Mouse (Mus musculus) cerebellum, postnatal 14 days (tissue): ENCODE measurements around the gene Sarm1.

Experiments used
- DNase-seq, 2 experiments: peaks; one replicate each; pipeline ENCODE4 v3.0.0; 2021; ENCODE audit warnings: mixed read lengths in 2 of 2

Gene Sarm1

GRCm38 (mm10) chr11:78512025-78512957 is 14.7 kb upstream of the Sarm1 start, which contains the start of the genes Tmem199 and Poldip2:
TSS of gene Tmem199 (minus strand) at chr11:78512172.
TSS of gene Poldip2 (plus strand) at chr11:78512193.
- DNase-seq: peak; percentile 94

- DNase-seq: peak; percentile 65 to 80
Measured at GRCm38 (mm10) chr11:78509148-78509547, 11.6 kb upstream of the Sarm1 start.

GRCm38 (mm10) chr11:78505430-78505829 is 7.9 kb upstream of the Sarm1 start:
- no peak for DNase-seq

GRCm38 (mm10) chr11:78502909-78503650 is 5.5 kb upstream of the Sarm1 start, which contains the start of gene Sebox:
TSS of gene Sebox (plus strand) at chr11:78503447.
- peak; percentile 90 to 93 for DNase-seq

- no peak for DNase-seq
Measured at GRCm38 (mm10) chr11:78501529-78501928, 4.0 kb upstream of the Sarm1 start.

GRCm38 (mm10) chr11:78500623-78501202 is 3.2 kb upstream of the Sarm1 start:
- no peak for DNase-seq

- no peak for DNase-seq
Measured at GRCm38 (mm10) chr11:78499543-78499942, 2.0 kb upstream of the Sarm1 start.

- peak in 1 of 2 experiments; percentile 30 for DNase-seq
Measured at GRCm38 (mm10) chr11:78499004-78499403, 1.4 kb upstream of the Sarm1 start, which contains the start of gene Vtn. TSS of gene Vtn (plus strand) at chr11:78499091.

GRCm38 (mm10) chr11:78497071-78497541 is 448 bp downstream of the Sarm1 start:
- DNase-seq: peak in 1 of 2 experiments; percentile 79

GRCm38 (mm10) chr11:78495904-78496303 is 1.6 kb downstream of the Sarm1 start:
- DNase-seq: peak in 1 of 2 experiments; percentile 40

- DNase-seq: peak; percentile 74 to 80
Measured at GRCm38 (mm10) chr11:78490781-78491241, 6.7 kb downstream of the Sarm1 start.

GRCm38 (mm10) chr11:78488168-78488567 is 9.4 kb downstream of the Sarm1 start:
- peak; percentile 93 to 94 for DNase-seq

- DNase-seq: no peak
Measured at GRCm38 (mm10) chr11:78483639-78484038, 13.9 kb downstream of the Sarm1 start.

GRCm38 (mm10) chr11:78475289-78475688 is 22.3 kb downstream of the Sarm1 start:
- no peak for DNase-seq

- DNase-seq: no peak
Measured at GRCm38 (mm10) chr11:78471326-78472103, 26.0 kb downstream of the Sarm1 start.

GRCm38 (mm10) chr11:78467932-78468331 is 29.6 kb downstream of the Sarm1 start:
- no peak for DNase-seq

- no peak for DNase-seq
Measured at GRCm38 (mm10) chr11:78467515-78467914, 30.0 kb downstream of the Sarm1 start.

- peak; percentile 40 to 53 for DNase-seq
Measured at GRCm38 (mm10) chr11:78466242-78466912, 31.2 kb downstream of the Sarm1 start.

GRCm38 (mm10) chr11:78465568-78466180 is 31.9 kb downstream of the Sarm1 start, which contains the start of gene Slc46a1:
TSS of gene Slc46a1 (plus strand) at chr11:78465697.
- DNase-seq: peak; percentile 71 to 81

GRCm38 (mm10) chr11:78465116-78465515 is 32.4 kb downstream of the Sarm1 start:
- no peak for DNase-seq
